Mouse (Mus musculus): ENCODE results near the gene Fam162b. TPM values are rescaled to one million over a fixed set of nuclear protein-coding genes. Genes with fewer than 3 reads are reported as not detected.

Gene Fam162b
- not detected for total RNA-seq (2022)

DNA sequence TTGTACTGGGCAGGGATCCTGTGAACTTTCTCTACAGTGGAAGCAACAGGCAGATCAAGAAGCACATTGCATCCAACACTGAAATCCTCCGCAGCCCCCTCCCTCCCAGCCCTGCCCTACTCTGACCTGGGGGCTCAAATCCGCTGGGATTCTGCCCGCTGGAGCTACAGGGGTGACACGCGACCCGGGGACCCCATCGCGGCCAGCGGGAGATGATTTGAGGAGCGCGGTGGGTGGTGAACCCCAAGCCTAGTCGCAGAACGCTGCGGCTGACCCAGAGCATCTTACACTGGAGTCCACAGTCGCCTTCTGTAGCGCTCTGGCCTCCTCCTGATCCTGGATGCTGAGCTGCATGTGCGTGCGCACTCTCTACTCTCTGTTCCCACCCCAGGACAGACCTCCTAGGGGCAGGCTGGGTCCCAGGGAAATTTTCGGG lies at the start of gene Fam162b:
Gene Fam162b (minus strand): TSS at position 379 of the 436 bp plus-strand sequence.
- no peak for DNase-seq

DNA sequence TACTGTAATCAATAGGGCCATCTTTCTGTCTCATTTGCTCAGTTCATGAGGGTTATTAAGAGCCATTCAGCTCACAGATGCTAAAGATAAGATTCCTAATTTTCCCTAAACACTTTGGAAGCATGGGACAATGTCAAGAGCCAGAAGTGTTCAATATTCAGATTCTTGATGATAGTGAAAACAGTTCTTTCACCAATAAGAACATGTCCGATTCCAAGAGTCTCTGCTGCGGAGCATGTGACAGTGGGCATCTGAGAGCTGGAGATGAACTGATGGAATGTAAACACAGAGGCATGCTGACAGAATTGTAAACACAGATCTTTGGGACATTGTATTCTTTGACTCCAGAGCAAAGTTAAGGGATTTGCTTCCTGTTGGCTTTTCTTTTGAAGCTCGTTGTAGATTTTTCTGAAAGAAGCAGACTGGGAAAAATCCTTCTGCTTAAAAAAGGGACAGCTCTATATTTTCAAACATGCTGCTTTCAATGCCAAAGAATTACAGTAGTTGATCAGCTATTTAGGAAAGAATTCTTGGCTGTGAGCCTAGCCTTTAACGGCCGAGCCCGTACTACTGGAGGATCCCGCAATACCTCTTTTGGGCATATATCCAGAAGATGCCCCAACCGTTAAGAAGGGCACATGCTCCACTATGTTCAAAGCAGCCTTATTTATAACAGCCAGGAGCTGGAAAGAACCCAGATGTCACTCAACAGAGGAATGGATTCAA lies 41.3 kb upstream of the Fam162b start, which contains the start of gene Gprc6a:
Gene Gprc6a (minus strand): TSS at position 51 of the 726 bp plus-strand sequence.
- no peak for DNase-seq

DNA sequence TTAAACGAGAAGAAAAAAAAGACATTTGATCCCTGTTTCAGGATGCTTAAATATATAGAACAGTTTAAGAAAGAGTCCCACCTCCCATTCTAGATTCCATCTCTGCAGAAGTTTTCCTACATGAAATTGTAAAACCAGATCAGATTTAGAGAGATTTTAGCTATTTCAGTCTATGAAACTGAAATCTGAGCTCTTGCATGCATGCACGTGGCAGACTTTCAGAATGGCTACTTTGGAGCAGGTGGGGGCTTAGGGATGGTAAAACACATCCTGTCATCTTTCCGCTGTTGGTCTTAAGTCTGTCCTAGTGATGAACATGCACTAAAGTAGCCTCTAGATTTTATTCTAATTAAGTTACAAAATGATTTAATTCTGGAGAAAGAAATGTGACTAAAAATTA lies 30.9 kb upstream of the Fam162b start:
- DNase-seq = no peak

DNA sequence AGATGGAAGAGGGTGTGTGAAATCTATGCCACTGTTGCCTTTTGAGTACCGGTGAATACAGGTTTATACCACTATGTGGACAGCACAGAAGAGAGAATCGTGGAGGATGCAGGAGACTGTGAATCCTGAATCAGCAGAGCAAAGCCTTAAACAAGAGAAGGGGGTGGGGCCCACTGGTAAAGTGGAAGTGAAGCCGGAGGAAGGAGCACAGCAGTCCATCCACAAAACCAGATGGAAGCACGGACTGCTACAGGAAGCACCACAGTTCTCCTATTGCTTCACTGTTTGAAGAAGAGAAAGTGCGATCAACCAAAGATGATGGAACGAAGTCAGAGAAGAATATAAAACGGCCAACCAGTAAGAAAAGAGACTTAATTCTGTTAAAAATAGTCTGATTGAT lies 29.8 kb upstream of the Fam162b start:
- no peak for DNase-seq

DNA sequence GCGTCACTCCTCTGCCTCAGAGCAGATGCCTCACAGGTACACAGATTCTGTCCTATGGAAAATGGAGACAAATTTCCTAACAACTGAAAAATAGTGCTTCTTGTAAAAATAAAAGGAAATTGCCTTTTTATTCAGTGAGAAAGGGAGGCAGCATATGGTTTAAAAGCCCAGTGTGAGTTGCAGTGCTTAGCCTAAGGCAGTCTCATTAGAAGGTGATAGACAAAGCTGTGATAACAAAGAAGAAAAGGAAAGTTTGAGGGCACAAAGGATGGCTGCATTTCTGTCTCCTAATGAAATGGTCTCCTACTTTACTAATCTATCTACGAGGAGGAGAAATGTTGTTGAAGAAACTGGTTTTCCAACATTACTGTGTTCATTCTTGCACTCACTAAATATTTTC lies 28.2 kb upstream of the Fam162b start:
- DNase-seq = no peak

DNA sequence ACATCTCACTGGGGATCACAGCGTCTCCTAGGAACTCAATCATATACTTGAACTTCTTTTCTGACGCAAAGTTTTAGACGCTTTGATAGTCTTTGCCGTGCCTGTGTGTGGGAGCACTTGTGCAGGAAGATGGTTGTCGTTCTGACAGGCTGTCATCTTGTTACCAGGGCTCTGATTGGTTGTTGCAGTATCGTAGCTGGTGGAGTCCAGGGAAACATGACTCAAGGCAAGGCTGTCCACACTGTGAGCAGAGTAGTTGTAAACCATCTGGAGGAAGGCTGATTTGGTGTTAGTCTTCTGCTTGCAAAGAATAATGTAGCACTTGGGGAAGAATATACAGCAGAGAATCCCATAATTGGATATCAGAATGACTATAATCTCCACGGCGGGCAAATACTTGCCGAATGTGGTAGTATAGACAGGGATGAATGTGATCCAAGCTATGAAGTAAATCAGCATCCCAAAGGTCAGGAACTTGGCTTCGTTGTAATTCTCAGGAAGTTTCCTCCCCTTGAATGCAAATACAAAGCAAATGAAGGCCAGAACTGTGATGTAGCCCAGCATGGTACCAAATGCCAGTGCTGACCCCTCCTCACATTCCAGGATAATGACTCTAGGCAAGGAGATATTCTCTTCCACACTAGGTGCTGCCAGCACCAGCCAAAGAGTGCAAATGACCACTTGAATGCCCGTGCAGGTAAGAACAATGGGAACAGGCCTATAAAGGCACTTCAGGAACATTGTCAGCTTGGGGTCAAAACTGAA lies 24.7 kb upstream of the Fam162b start:
- no peak for DNase-seq

DNA sequence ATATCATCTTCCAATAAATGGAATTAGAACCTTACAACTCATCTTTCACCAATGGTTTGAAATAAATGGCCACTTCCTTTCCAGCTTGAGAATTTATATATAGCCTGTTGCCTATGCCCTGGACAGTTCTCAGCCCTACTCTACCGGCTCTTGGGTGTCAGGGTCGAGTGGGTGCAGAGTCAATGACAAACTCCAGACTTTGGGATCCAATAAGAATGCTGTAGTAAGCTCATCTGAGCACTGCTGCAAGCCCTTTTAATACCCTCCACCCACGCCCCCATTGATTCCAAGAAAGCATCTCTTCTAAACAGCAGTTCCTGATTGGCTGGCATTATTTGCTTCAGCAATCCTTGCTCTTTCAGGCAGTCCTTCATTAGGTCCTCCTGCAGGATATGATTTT lies 23.1 kb upstream of the Fam162b start:
- DNase-seq = no peak

DNA sequence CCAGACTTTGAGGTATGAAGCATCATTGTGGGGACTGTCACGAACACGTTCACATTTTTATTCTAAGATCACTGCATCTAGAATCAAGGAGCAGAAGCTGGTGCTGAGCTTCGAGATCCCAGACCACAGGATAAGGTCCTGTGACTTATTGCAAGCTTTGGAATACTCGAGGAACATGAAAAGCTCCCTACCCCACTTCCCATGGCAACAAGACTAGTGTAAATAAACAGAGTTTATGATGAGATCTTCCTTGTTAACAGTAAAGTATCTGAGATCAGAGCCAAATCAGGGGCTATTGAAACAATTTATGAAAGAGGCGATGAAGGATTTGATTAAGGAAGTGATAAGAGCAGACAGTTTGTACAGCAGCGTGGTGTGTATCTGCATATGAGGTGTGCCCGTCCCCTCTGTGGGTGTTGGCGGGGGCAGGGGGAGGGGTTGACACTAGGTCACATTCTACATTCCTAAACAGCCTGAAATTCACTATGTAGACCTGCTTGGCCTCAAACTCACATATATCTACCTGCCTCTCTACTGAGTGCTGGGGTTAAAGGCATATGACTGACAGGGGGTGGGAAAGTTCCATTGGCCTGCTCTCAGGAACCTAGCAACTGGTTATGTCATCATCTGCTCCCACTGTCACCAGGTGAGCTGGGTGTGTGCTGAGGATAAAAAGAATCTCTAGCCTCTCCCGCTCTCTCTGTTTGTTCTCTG lies 21.8 kb upstream of the Fam162b start:
- DNase-seq = no peak

DNA sequence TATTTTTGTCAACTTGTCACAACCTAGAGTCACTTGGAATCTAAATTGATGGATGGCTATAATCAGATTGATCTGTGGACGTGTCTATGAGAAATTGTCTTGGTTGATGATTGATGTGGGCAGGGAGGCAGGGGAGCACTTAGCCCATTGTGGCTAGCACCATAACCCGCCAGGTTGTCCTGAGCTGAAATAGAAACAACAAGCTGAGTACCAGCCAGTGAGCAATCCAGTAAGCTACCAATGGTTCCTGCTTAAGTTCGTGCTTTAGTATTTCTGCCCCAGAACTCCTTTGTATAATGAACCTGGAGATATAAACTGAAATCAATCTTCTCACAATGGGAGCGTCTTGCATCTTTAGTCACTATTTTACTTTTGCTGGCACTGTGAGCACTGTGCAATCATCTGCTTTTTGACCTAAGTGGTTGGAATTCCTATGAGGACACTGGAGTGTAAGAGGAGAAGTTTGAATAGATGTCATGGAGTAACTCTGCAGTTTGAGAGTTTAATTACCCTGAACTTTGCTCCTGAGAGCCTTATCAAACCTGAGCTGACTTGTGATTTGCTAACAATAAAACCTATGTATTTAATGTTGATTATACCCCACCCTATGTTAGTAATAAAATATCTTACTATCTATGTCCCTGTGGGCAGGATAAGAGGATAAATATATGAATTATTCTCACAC lies 19.6 kb upstream of the Fam162b start:
- DNase-seq = no peak

DNA sequence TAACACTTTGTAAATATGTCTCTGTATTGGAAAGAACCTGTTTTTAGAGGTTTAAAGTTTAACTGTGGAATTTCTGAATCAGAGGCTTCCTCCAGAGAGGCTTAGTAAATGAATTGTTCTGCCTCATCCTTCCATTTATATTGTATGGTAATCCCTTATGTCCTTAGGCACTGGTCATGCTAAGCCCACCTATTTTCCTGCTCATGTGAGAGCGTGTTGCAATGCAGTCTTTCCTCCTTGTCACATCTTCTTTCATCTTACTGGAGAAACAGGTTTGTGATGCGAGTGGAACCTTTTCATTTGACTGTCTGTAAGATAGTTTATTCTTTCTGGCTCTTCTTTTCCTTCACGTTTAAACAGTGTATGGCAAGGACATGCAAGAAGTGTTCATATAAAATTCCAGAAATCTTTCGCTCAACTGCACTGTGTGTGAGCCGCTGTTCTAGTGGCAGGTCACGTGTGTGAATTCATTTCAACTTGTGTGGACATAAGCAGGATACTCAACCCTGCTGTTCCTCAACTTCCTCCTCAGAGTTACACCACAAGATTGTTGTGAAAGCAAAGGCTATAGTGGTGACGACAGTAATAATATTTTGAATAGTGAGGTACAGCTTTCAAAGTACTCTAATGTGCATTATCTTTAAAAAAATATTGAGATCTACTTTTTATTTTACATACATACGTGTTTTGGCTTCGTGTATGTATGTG lies 6.8 kb upstream of the Fam162b start:
- DNase-seq = no peak

DNA sequence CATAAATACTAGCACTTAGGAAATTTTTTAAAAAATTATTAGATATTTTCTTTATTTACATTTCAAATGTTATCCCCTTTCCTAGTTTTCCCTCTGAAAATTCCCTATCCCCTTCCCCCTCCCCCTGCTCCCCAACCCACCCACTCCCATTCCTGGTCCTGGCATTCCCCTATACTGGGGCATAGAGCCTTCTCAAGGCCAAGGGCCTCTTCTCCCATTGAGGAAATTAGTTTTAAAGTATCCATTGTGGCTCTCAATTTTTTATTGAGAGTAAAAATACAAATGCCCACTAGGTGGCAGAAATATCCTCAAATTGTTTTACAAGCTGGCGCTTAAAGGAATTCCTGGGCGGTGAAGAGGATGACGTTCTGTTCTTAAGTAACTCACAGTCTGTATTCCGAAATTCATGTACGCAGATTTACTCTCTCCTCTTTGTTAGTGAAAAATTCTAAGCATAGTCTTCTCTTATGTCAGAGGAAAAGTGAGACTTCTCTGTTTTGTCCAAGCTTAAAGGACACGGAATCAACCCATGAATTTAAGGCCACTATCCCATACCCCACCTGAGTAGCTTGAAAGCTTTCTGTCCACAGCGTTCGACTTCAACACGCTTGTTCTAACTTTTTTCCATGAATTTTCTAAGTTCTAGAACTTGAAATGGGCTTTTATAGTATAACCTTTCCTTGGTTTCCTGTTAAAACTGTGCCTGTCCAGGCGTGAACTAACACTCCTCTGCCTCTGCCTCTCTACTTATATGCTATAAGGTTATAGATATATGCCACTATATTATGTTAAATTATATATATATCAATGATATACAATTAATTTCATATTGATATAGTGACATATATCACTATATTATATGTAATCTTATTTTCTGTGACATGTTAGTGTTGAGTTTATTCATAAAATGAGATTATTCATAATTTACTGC lies 4.9 kb upstream of the Fam162b start:
- no peak for DNase-seq

DNA sequence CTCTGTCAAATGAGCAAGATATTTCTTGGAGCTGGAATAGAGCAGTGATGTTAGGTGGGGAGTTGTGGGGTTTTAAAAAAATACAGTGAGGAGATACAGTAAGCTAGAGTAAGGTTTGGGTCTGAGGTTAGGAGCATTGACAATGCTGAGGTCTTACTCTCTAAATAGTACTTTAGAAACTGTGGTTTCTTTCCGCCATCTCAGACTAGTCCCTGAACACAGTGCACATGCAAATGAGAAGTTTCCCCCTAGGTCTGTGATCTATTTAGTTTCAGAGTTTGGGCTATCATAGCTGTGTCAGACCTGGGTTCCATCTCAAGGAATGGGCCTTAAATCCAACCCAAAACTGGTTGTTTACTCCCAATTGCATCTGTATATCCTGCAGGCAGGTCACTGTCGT lies 1.3 kb upstream of the Fam162b start:
- DNase-seq = no peak

DNA sequence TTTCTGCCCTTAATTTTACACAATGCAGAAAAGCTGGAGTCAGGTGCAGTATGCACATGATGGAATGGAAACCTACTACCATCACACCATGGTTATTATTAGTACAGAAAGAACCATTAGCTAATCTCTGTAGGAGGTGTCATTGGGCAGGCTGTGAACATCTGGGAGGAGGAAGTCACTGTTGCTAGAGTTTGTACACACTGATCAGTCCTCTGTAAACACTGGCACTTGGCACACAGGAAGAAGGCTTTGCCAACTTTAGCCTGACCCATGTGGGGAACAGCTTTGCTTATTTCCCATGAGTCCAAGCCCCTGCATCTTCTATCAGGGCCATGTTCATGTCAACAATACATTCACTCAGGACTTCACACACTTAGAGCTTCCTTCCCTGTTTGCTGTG lies 5.4 kb downstream of the Fam162b start:
- DNase-seq = no peak

DNA sequence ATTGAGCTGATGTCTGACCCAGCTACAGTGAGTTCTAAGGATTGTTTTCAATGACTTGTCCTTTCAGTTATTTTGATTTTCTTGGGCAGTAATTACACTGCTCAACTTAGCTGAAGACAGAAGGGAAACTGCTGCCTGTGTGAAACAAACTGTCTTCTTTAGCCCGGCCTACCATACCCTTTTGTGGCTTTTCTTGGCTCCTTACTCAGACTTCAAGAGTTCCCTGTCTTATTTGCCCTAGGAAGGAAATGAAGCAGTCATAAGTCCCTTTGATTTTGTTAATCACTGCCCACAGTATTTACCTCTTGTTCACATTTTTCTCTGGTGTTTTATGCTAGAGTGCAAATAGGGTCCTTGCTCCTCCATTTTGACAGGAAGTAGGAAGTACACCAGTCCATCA lies 5.9 kb downstream of the Fam162b start:
- DNase-seq = no peak

DNA sequence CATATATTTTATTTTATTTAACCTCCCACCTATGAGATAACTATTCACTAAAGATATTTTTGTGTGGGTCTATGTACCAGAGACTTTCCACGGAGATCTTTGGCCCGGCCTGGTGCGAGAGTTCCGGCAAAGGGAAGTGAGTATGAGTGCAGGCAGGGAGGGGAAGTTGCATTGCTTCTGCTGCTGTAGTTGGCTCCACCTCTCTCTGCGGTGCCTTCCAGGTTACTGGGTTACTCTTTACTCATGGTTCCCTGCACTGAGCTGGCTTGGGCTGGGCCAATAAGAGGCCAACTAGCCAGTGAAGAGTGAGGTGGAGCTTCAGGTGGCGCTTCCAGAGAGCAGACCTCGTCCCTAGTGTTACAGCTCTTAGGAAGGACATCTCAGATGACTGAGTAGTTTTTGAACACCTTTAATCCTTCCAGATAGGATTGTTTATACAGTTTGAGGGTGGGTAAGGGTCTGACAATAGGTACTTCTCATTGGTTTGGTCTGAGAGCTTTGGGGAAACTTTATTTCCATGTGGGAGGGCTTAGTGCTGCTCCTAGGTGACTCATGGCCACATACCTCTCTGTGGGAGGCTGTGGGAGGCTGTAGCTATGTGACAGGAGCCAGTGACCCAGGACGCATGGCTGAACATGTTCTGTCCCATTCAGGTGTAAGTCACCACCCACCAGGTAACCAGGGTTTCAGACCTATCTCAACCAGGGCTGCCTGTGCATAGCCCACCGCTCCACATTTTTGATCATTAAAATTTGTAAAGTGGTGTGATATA lies 18.9 kb downstream of the Fam162b start:
- no peak for DNase-seq

DNA sequence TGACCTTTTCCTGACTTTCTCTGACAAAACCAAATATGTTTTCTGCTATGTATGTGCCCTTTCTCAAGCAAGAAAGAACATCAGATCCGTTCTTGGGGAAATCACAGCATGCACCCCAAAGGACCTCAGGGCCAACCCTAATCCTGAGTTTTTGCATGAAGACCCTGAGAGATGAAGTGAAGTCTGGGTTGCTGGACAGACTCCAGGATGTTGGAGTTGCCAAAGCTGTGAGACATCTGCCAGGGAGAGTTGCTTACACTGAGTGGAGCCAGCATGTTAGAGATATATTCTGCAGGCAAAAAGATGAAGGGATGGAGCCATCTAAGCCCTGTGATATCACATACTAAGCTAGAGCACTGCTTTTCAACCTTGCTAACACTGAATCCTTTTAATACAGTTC lies 34.3 kb downstream of the Fam162b start:
- DNase-seq = no peak

DNA sequence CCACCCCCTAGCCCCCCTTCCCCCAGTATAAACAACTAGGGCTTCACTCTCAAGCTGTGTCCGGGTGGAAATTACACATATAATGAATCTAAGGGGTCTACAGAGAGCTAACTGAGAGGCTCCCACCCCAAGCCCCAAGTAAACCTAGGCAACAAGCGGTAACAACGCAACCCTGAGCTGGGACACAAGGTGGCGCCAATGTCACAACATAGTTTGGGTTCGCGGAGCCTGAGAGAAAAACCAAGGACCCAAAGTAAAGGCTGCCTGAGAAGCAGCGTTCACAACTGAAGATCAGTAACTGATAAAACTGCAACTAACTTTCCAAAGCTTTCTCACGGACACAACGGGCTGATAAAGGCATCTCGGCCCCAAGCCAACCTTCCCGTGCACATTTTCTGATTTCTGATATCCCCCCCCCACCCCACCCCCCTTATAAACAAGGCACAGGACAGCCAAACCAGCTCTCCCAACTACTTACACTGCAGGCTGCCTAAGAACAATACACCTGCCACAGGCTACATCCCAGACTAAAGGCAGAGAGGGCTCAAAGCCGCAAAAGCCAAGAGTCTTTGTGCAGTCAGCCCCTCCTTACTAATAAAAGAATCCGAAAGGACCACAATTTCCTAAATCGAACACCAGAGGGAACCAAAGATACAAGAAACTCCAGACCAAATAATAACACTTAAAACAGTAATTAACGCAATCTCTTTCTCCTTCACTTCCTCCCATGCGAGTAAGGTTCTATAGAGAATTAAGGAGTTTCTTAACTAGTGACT lies 36.8 kb downstream of the Fam162b start:
- DNase-seq = peak; percentile 38

Measured in adrenal gland, adult 8-10 months (tissue).